Mouse (Mus musculus) myocyte (in vitro differentiated cells): Measurements from ENCODE around the gene Adal. TPM values are rescaled to one million over a fixed set of nuclear protein-coding genes. Genes with fewer than 3 reads are reported as not detected.

Source experiments
- H3K27me3 ChIP-seq: one replicate; pipeline ENCODE4 v1.6.1; 2011; ENCODE audit not compliant: control insufficient read depth, insufficient read depth, insufficient read length
- H3K36me3 ChIP-seq: one replicate; pipeline ENCODE4 v1.6.1; 2011; ENCODE audit not compliant: control insufficient read depth, insufficient read depth
- H3K4me2 ChIP-seq: one replicate; pipeline ENCODE4 v1.6.1; 2011; ENCODE audit warnings: low read depth, control low read depth
- H3K4me3 ChIP-seq: one replicate; pipeline ENCODE4 v1.5.1; 2011; ENCODE audit warnings: mild to moderate bottlenecking, control low read depth, moderate library complexity
- H3K79me2 ChIP-seq: one replicate; pipeline ENCODE4 v1.6.1; 2011; ENCODE audit not compliant: control insufficient read depth, insufficient read depth
- H3ac ChIP-seq: one replicate; pipeline ENCODE4 v1.6.1; 2011; ENCODE audit not compliant: control insufficient read depth, insufficient read length
- CEBPB ChIP-seq: IDR thresholded peaks from 2 replicates; pipeline ENCODE4 v1.6.1; 2011; ENCODE audit warnings: mild to moderate bottlenecking, moderate library complexity; ENCODE audit not compliant: poor library complexity, insufficient read depth, severe bottlenecking
- E2F4 ChIP-seq: IDR thresholded peaks from one replicate; pipeline ENCODE4 v1.6.1; 2011; ENCODE audit warnings: mild to moderate bottlenecking, control low read depth, moderate library complexity; ENCODE audit not compliant: insufficient read depth
- MAX ChIP-seq: IDR thresholded peaks from one replicate; pipeline ENCODE4 v1.6.1; 2011; ENCODE audit warnings: low read depth, mild to moderate bottlenecking, control low read depth
- MYOD1 ChIP-seq, 3 experiments: IDR thresholded peaks; one replicate each; pipeline ENCODE4 v1.6.1; 2011; ENCODE audit warnings: control low read depth in 2 of 3, low read depth in 2 of 3, mild to moderate bottlenecking in 2 of 3, moderate library complexity in 1 of 3; ENCODE audit not compliant: insufficient read length in 2 of 3, control insufficient read depth in 1 of 3
- MYOG ChIP-seq, 3 experiments: IDR thresholded peaks; one replicate each; pipeline ENCODE4 v1.6.1; 2011; ENCODE audit warnings: control low read depth in 2 of 3, low read depth in 2 of 3, mild to moderate bottlenecking in 2 of 3; ENCODE audit not compliant: insufficient read length in 2 of 3, control insufficient read depth in 1 of 3, insufficient read depth in 1 of 3
- POLR2A ChIP-seq: IDR thresholded peaks from one replicate; pipeline ENCODE4 v1.6.1; 2011; ENCODE audit warnings: low read depth, mild to moderate bottlenecking, control low read depth, moderate library complexity; ENCODE audit not compliant: insufficient read length
- POLR2AphosphoS2 ChIP-seq: IDR thresholded peaks from one replicate; pipeline ENCODE4 v1.6.1; 2011; ENCODE audit warnings: low read depth, control low read depth; ENCODE audit not compliant: insufficient read length
- REST ChIP-seq: IDR thresholded peaks from one replicate; pipeline ENCODE4 v1.6.1; 2011; ENCODE audit warnings: mild to moderate bottlenecking, control low read depth, moderate library complexity; ENCODE audit not compliant: insufficient read depth, insufficient read length
- SRF ChIP-seq: IDR thresholded peaks from one replicate; pipeline ENCODE4 v1.6.1; 2011; ENCODE audit warnings: low read depth; ENCODE audit not compliant: control insufficient read depth, insufficient read length
- TCF12 ChIP-seq: IDR thresholded peaks from one replicate; pipeline ENCODE4 v1.6.1; 2011; ENCODE audit warnings: mild to moderate bottlenecking, control low read depth; ENCODE audit not compliant: poor library complexity, insufficient read depth, severe bottlenecking
- TCF3 ChIP-seq: IDR thresholded peaks from one replicate; pipeline ENCODE4 v1.6.1; 2011; ENCODE audit warnings: low read depth, control low read depth; ENCODE audit not compliant: insufficient read length
- USF1 ChIP-seq: IDR thresholded peaks from one replicate; pipeline ENCODE4 v1.6.1; 2011; ENCODE audit warnings: low read depth, mild to moderate bottlenecking, control low read depth, moderate library complexity
- polyA plus RNA-seq: library from polyadenylated mRNA; unstranded; fragments of >200 nt; fragmentation: generic; extraction: Trizol; gene quantifications from one replicate; pipeline ENCODE4 v1.2.1, GENCODE M21; 2012; ENCODE audit warnings: missing spikeins

Gene Adal
- polyA plus RNA-seq, 1 experiment, result 1.5 TPM

GRCm38 (mm10) chr2:121178828-121179479, 38.7 kb downstream of the Adal start:
- Histone ChIP-seq H3K27me3 (no peaks in the 10 kb centered on the region), H3ac (no peak overlapping the region), H3K4me2 (no peak overlapping the region), H3K4me3 (no peak overlapping the region), H3K36me3 (peaks cover 36% of the 10 kb centered on the region), H3K79me2 (no peaks in the 10 kb centered on the region)
- TF ChIP-seq POLR2AphosphoS2 (no peak), REST (no peak)

GRCm38 (mm10) chr2:121183431-121183830, 43.2 kb downstream of the Adal start:
- Histone ChIP-seq H3ac (no peak overlapping the region), H3K27me3 (no peaks in the 10 kb centered on the region), H3K79me2 (no peaks in the 10 kb centered on the region), H3K36me3 (peaks cover 42% of the 10 kb centered on the region), H3K4me2 (no peak overlapping the region), H3K4me3 (no peak overlapping the region)
- TF ChIP-seq POLR2AphosphoS2, result no peak
- no peak for TF ChIP-seq POLR2A
- TF ChIP-seq TCF3, result no peak
- no peak for TF ChIP-seq MYOD1 (IDR thresholded peaks at IDR 0.05; ENCODE audit: control insufficient read depth in 1 of 3, insufficient read length in 2 of 3, low read depth in 2 of 3)
- TF ChIP-seq USF1, result no peak
- no peak for TF ChIP-seq SRF
- no peak for TF ChIP-seq MAX
- no peak for TF ChIP-seq REST
- TF ChIP-seq MYOG (IDR thresholded peaks at IDR 0.05; ENCODE audit: control insufficient read depth in 1 of 3, insufficient read depth in 1 of 3, insufficient read length in 2 of 3, low read depth in 2 of 3), result no peak
- no peak for TF ChIP-seq CEBPB
- TF ChIP-seq TCF12, result no peak
- TF ChIP-seq E2F4, result no peak

- Histone ChIP-seq H3K36me3 (peaks cover 42% of the 10 kb centered on the region), H3K79me2 (no peaks in the 10 kb centered on the region), H3K27me3 (no peaks in the 10 kb centered on the region), H3K4me2 (no peak overlapping the region), H3K4me3 (no peak overlapping the region), H3ac (no peak overlapping the region)
- TF ChIP-seq SRF, result no peak
- no peak for TF ChIP-seq TCF3
- no peak for TF ChIP-seq TCF12
- no peak for TF ChIP-seq CEBPB
- TF ChIP-seq E2F4, result no peak
- TF ChIP-seq USF1, result no peak
- no peak for TF ChIP-seq MYOG (IDR thresholded peaks at IDR 0.05; ENCODE audit: control insufficient read depth in 1 of 3, insufficient read depth in 1 of 3, insufficient read length in 2 of 3, low read depth in 2 of 3)
Observed at GRCm38 (mm10) chr2:121184142-121184541, 43.9 kb downstream of the Adal start.

GRCm38 (mm10) chr2:121188530-121188929, 48.3 kb downstream of the Adal start:
- H3K4me3 ChIP-seq, result no peak overlapping the region
- H3K4me2 ChIP-seq, result no peak overlapping the region
- TF ChIP-seq MYOG (IDR thresholded peaks at IDR 0.05; ENCODE audit: control insufficient read depth in 1 of 3, insufficient read depth in 1 of 3, insufficient read length in 2 of 3, low read depth in 2 of 3) (no peak), REST (no peak), E2F4 (no peak), TCF3 (no peak)
- H3K36me3 ChIP-seq, result peaks cover 58% of the 10 kb centered on the region
- H3K27me3 ChIP-seq, result no peaks in the 10 kb centered on the region
- no peak overlapping the region for H3ac ChIP-seq
- no peaks in the 10 kb centered on the region for H3K79me2 ChIP-seq

- H3K79me2 ChIP-seq, result no peaks in the 10 kb centered on the region
- TF ChIP-seq E2F4, result no peak
Observed at GRCm38 (mm10) chr2:121195466-121195865, 55.2 kb downstream of the Adal start.

GRCm38 (mm10) chr2:121204276-121204675, 64.0 kb downstream of the Adal start:
- H3K79me2 ChIP-seq, result no peaks in the 10 kb centered on the region
- H3K4me3 ChIP-seq, result no peak overlapping the region
- H3K36me3 ChIP-seq, result peaks cover 59% of the 10 kb centered on the region
- H3ac ChIP-seq, result no peak overlapping the region
- no peak overlapping the region for H3K4me2 ChIP-seq
- TF ChIP-seq SRF (no peak), E2F4 (no peak), REST (no peak), POLR2AphosphoS2 (no peak), MYOG (IDR thresholded peaks at IDR 0.05; ENCODE audit: control insufficient read depth in 1 of 3, insufficient read depth in 1 of 3, insufficient read length in 2 of 3, low read depth in 2 of 3) (no peak), MAX (no peak), POLR2A (no peak), USF1 (no peak), MYOD1 (IDR thresholded peaks at IDR 0.05; ENCODE audit: control insufficient read depth in 1 of 3, insufficient read length in 2 of 3, low read depth in 2 of 3) (no peak), TCF3 (no peak), TCF12 (no peak), CEBPB (no peak)
- no peaks in the 10 kb centered on the region for H3K27me3 ChIP-seq

More at GRCm38 (mm10) chr2:121195466-121195865, 55.2 kb downstream of the Adal start:
- Histone ChIP-seq H3K4me2 (no peak overlapping the region), H3K27me3 (no peaks in the 10 kb centered on the region), H3K36me3 (peaks cover 60% of the 10 kb centered on the region), H3ac (no peak overlapping the region), H3K4me3 (no peak overlapping the region)
